Mouse (Mus musculus) stomach, embryonic 14.5 days (tissue): ENCODE data around the gene Sucnr1. TPM values are rescaled to one million over a fixed set of nuclear protein-coding genes. Genes with fewer than 3 reads are reported as not detected.

ENCODE experiments used
- ATAC-seq: fragments of 200-750 bp; cut with Nextera tagmentation; 2 replicates; pipeline ENCODE4 v1.8.0; 2017; ENCODE audit warnings: low read depth, moderate TSS enrichment; ENCODE audit not compliant: insufficient number of reproducible peaks, insufficient read depth, low FRiP score
- H3K27ac ChIP-seq: fragments of 300-500 bp; sonication (generic); 2 replicates; pipeline ENCODE4 v1.5.1; 2014; ENCODE audit warnings: mild to moderate bottlenecking, low read length, moderate library complexity, mixed read lengths
- H3K27me3 ChIP-seq: fragments of 300-500 bp; sonication (generic); 2 replicates; pipeline ENCODE4 v1.6.1; 2014; ENCODE audit warnings: low read length, control low read depth, mixed read lengths; ENCODE audit not compliant: control insufficient read depth, insufficient read depth
- H3K36me3 ChIP-seq: fragments of 300-500 bp; sonication (generic); 2 replicates; pipeline ENCODE4 v1.6.1; 2014; ENCODE audit warnings: mild to moderate bottlenecking, control low read depth, low read length, moderate library complexity, mixed read lengths; ENCODE audit not compliant: control insufficient read depth, insufficient read depth
- H3K4me1 ChIP-seq: fragments of 300-500 bp; sonication (generic); 2 replicates; pipeline ENCODE4 v1.6.1; 2014; ENCODE audit warnings: low read length, control low read depth, mixed read lengths; ENCODE audit not compliant: control insufficient read depth, insufficient read depth
- H3K4me2 ChIP-seq: fragments of 300-500 bp; sonication (generic); replicated peaks from 2 replicates; pipeline ENCODE4 v1.6.1; 2014; ENCODE audit warnings: low read depth, low read length, control low read depth
- H3K4me3 ChIP-seq: fragments of 300-500 bp; sonication (generic); 2 replicates; pipeline ENCODE4 v1.5.1; 2014; ENCODE audit warnings: low read depth, low read length, control low read depth
- H3K9ac ChIP-seq: fragments of 300-500 bp; sonication (generic); replicated peaks from 2 replicates; pipeline ENCODE4 v1.6.1; 2014; ENCODE audit warnings: low read depth, mild to moderate bottlenecking, control low read depth, low read length, moderate library complexity, mixed read lengths
- H3K9me3 ChIP-seq: fragments of 300-500 bp; sonication (generic); 2 replicates; pipeline ENCODE4 v1.6.1; 2016; ENCODE audit warnings: low read depth, low read length, control low read depth; ENCODE audit not compliant: control insufficient read depth
- WGBS: fragments of 180-500 bp; shearing (Covaris S2); extraction: QIAGEN DNeasy Blood & Tissue Kit; methylation state at CpG from one replicate; pipeline ENCODE4 v1.1.7; 2014; 5-methylcytosine and 5-hydroxymethylcytosine counted together
- polyA plus RNA-seq: library from polyadenylated mRNA; unstranded; fragments of >200 nt; fragmentation: Nextera tagmentation; extraction: Ambion mirVana; gene quantifications from 2 replicates; pipeline ENCODE4 v1.2.1, GENCODE M21; 2014

The Sucnr1 gene
- polyA plus RNA-seq, 1 experiment from 2014 or later: not detected

GRCm38 (mm10) chr3:60080572-60080971, 1.1 kb upstream of the Sucnr1 start:
- no peak for ATAC-seq
- no peak overlapping the region; the same call in 1 of the 2 replicates for H3K27ac ChIP-seq
- no peaks in the 10 kb centered on the region for H3K27me3 ChIP-seq
- 67% methylated on average over 4 of the region's 4 CpGs for WGBS
- H3K4me2 ChIP-seq: no peak overlapping the region
- H3K9me3 ChIP-seq: no peaks in the 10 kb centered on the region
- no peaks in the 10 kb centered on the region for H3K36me3 ChIP-seq
- no peak overlapping the region for H3K4me3 ChIP-seq
- H3K9ac ChIP-seq: no peak overlapping the region
- no peaks in the 10 kb centered on the region for H3K4me1 ChIP-seq

DNA sequence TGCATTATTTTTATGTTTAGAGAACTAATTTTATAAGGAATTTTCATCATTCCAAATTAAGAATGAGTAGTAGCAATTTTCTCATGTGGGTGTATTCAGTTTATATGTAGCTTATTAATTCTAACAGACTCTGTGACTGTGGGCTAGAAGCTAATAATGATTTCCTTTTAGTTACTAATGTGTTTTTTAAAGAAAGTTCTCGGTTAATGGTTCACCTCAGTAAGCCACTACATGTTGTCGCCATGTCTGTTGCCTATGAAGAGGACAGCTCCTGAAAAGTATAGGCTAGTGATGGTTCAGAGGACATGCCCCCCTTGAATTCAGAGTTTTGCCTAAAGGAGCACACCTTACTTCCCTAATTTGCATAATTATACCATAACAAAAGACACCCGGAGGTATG, 1.1 kb downstream of the Sucnr1 start:
- Histone ChIP-seq H3K4me2 (no peak overlapping the region), H3K4me3 (no peak overlapping the region), H3K4me1 (no peaks in the 10 kb centered on the region), H3K27me3 (no peaks in the 10 kb centered on the region), H3K9me3 (no peaks in the 10 kb centered on the region), H3K9ac (no peak overlapping the region), H3K36me3 (no peaks in the 10 kb centered on the region), H3K27ac (no peak overlapping the region)
- whole genome bisulfite sequencing: 86% methylated on average over 3 of the region's 3 CpGs
- ATAC-seq: no peak

DNA sequence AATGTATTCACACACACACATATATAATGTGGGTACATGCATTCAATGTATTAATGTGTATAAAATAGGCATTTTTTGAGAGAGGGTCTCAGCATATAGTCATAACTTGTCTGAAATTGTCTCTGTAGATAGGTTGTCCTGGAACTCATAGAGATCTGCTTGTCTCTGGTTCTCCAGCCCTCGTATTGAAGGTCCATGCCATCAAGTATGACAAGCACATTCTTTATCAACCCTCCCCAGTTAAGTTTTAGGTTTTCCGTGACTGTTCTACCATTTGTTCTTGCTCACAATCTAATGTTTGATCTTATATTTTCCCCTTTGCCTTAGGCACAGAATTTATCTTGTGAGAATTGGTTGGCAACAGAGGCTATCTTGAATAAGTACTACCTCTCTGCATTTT, 4.1 kb downstream of the Sucnr1 start:
- H3K36me3 ChIP-seq: no peaks in the 10 kb centered on the region
- H3K4me1 ChIP-seq: no peaks in the 10 kb centered on the region
- H3K9ac ChIP-seq: no peak overlapping the region
- H3K4me2 ChIP-seq: no peak overlapping the region
- no peak overlapping the region for H3K27ac ChIP-seq
- no peak for ATAC-seq
- 93% methylated on average over 2 of the region's 2 CpGs for WGBS
- H3K9me3 ChIP-seq: no peaks in the 10 kb centered on the region
- H3K4me3 ChIP-seq: no peak overlapping the region
- no peaks in the 10 kb centered on the region for H3K27me3 ChIP-seq

DNA sequence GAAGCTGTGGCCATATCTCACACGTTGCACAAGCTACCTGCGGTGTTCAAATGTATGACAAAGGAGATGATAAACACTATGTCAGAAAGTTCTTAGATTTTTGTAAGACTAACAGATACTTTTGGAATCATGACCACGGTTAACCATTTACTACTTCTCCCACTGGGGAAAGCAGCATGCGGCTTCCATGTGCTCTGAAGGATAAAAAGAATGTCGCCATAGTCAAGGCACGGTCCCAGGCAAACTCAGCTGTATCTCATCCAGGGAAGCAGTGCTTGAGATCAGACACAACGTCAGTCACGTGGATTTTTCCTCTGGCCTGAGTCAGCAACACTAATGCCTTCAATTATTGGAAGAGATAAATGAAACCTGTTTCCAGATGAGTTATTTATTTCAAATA, 9.7 kb downstream of the Sucnr1 start:
- no peak for ATAC-seq
- Histone ChIP-seq H3K27me3 (no peaks in the 10 kb centered on the region), H3K4me2 (no peak overlapping the region), H3K27ac (no peak overlapping the region), H3K4me1 (no peaks in the 10 kb centered on the region), H3K9me3 (no peaks in the 10 kb centered on the region), H3K9ac (no peak overlapping the region), H3K4me3 (no peak overlapping the region), H3K36me3 (no peaks in the 10 kb centered on the region)
- WGBS: 73% methylated on average over 8 of the region's 8 CpGs

DNA sequence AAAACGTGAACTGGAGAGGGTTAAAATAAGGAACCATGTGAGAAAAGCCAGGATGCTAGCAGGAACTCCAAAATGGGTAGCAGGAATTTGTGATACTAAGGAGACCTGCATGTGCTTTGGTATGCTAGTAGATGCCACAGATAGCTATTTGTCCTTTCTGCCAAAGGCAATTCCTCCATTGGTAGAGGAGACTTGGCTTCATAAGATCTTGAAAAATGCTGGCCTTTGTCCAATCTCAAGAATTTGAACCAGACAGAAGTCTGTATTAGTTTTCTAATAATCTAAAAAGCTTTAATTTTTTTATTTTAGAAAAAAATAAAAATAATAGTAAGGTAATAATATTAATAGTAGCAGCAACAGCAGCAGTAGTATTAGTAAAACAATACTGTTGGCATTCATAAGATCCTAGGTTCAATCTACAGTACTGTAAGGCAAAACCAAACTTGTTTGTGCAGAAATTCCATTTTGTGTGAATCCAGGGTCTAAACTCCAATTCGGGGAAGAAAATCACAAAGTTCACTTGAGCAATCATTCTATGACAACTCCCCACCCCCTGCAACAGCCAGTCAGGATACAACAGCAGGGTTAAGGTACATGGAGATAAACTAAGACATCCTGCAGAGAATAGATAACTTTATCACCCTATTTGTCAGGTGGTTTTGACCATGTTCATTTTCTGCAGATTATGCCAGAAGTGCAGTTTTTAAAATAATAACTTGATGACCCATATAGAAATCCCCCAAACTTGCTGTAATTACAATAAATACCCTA, 12.9 kb downstream of the Sucnr1 start:
- H3K36me3 ChIP-seq: no peaks in the 10 kb centered on the region
- 59% methylated on average over 2 of the region's 2 CpGs for WGBS
- no peaks in the 10 kb centered on the region for H3K27me3 ChIP-seq
- H3K9ac ChIP-seq: no peak overlapping the region
- H3K27ac ChIP-seq: no peak overlapping the region
- H3K4me1 ChIP-seq: no peaks in the 10 kb centered on the region
- no peak for ATAC-seq
- no peak overlapping the region for H3K4me3 ChIP-seq
- no peaks in the 10 kb centered on the region for H3K9me3 ChIP-seq
- no peak overlapping the region for H3K4me2 ChIP-seq

DNA sequence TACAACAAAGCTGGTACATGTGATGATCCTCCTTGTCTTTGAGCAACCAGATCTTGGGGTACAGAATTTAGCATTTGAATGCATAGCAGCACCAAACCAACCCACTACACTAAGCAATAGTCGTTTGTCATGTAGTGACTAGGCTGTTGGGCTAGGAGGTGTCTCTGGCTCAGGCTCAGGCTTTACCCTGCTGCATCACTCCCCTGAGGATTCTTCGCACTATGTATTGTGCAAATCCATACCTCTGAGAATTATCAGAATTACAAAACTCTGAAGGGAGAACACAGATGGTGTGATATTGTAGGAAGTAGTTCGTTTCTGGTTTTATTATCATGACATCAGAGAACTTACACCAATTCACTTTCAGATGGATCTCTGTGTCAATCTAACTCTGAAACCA, 15.3 kb downstream of the Sucnr1 start:
- H3K27ac ChIP-seq: no peak overlapping the region
- no peak overlapping the region for H3K4me2 ChIP-seq
- H3K27me3 ChIP-seq: no peaks in the 10 kb centered on the region
- H3K4me1 ChIP-seq: no peaks in the 10 kb centered on the region
- no peak overlapping the region for H3K4me3 ChIP-seq
- no peak for ATAC-seq
- H3K9me3 ChIP-seq: no peaks in the 10 kb centered on the region
- no peaks in the 10 kb centered on the region for H3K36me3 ChIP-seq
- 71% methylated on average over 3 of the region's 3 CpGs for WGBS
- H3K9ac ChIP-seq: no peak overlapping the region

GRCm38 (mm10) chr3:60097485-60097884, 15.8 kb downstream of the Sucnr1 start:
- Histone ChIP-seq H3K4me3 (no peak overlapping the region), H3K27ac (no peak overlapping the region), H3K27me3 (no peaks in the 10 kb centered on the region), H3K36me3 (no peaks in the 10 kb centered on the region), H3K9ac (no peak overlapping the region), H3K4me2 (no peak overlapping the region), H3K9me3 (no peaks in the 10 kb centered on the region), H3K4me1 (no peaks in the 10 kb centered on the region)
- WGBS: 74% methylated on average over 2 of the region's 2 CpGs
- no peak for ATAC-seq

- H3K9me3 ChIP-seq: no peaks in the 10 kb centered on the region
- H3K4me1 ChIP-seq: no peaks in the 10 kb centered on the region
- ATAC-seq: no peak
- no peak overlapping the region for H3K4me3 ChIP-seq
- WGBS: 74% methylated on average over 1 of the region's 1 CpGs
- H3K36me3 ChIP-seq: no peaks in the 10 kb centered on the region
- no peak overlapping the region for H3K27ac ChIP-seq
- no peak overlapping the region for H3K4me2 ChIP-seq
- no peaks in the 10 kb centered on the region for H3K27me3 ChIP-seq
- no peak overlapping the region for H3K9ac ChIP-seq
Observed at GRCm38 (mm10) chr3:60098521-60098920, 16.9 kb downstream of the Sucnr1 start.
